Mouse (Mus musculus) heart, postnatal 36 days (tissue): ENCODE data around the gene Tgfb1. TPM values are rescaled to one million over a fixed set of nuclear protein-coding genes. Genes with fewer than 3 reads are reported as not detected.

Experiments used
- DNase-seq, 2 experiments: peaks; one replicate each; pipeline ENCODE4 v3.0.0; 2021 to 2022
- intact Hi-C: fragments of 180-260 bp; cut with DNase I; formaldehyde crosslinking; loops from one replicate; pipeline ENCODE4 v1.15.1; 2025
- total RNA-seq, 2 experiments: library from RNA; stranded (reverse); gene quantifications; 2 replicates each; pipeline ENCODE4 v1.2.3; 2021

The Tgfb1 gene
- total RNA-seq, 2 experiments from 2014 or later: 23.8 to 27.0 TPM

GRCm38 (mm10) chr7:25674297-25674696 lies 12.5 kb upstream of the Tgfb1 start:
- intact Hi-C loops: no loop called here
- no peak for DNase-seq

GRCm38 (mm10) chr7:25674719-25675300 lies 12.0 kb upstream of the Tgfb1 start, which contains the start of gene Tmem91:
Gene Tmem91, minus strand, starts transcription at chr7:25675166.
- DNase-seq: no peak
- intact Hi-C loops: no loop called here

GRCm38 (mm10) chr7:25675405-25675804 lies 11.4 kb upstream of the Tgfb1 start:
- DNase-seq: no peak
- intact Hi-C loops: no loop called here

GRCm38 (mm10) chr7:25676085-25676781 lies 10.6 kb upstream of the Tgfb1 start:
- peak; percentile 82 for DNase-seq
- intact Hi-C loops: loop anchor here (2.0 kb wide), 1 partner anchor 15 kb away; no protein-coding TSS in a partner anchor

- DNase-seq: no peak
- intact Hi-C loops: loop anchor here (2.0 kb wide), 1 partner anchor 16 kb away; no protein-coding TSS in a partner anchor
Observed at GRCm38 (mm10) chr7:25677013-25677412, 9.8 kb upstream of the Tgfb1 start.

- intact Hi-C loops: no loop called here
- no peak for DNase-seq
Observed at GRCm38 (mm10) chr7:25679971-25680370, 6.8 kb upstream of the Tgfb1 start.

- intact Hi-C loops: no loop called here
- DNase-seq: peak; percentile 98 to 99
Observed at GRCm38 (mm10) chr7:25680514-25681258, 6.1 kb upstream of the Tgfb1 start, which contains the start of gene B9d2. Gene B9d2, plus strand, starts transcription at chr7:25680780.

- intact Hi-C loops: no loop called here
Observed at GRCm38 (mm10) chr7:25681341-25682231, 5.2 kb upstream of the Tgfb1 start.

GRCm38 (mm10) chr7:25683474-25684180 lies 3.2 kb upstream of the Tgfb1 start:
- DNase-seq: no peak
- intact Hi-C loops: no loop called here

More at GRCm38 (mm10) chr7:25681341-25682231, 5.2 kb upstream of the Tgfb1 start:
- no peak for DNase-seq

- no peak for DNase-seq
- intact Hi-C loops: no loop called here
Observed at GRCm38 (mm10) chr7:25684659-25685058, 2.1 kb upstream of the Tgfb1 start.

- no peak for DNase-seq
- intact Hi-C loops: no loop called here
Observed at GRCm38 (mm10) chr7:25685926-25686470, 804 bp upstream of the Tgfb1 start.

GRCm38 (mm10) chr7:25687811-25688401 lies 1.1 kb downstream of the Tgfb1 start:
- intact Hi-C loops: loop anchor here (1.0 kb wide), 1 partner anchor 30 kb away; no protein-coding TSS in a partner anchor
- DNase-seq: peak; percentile 77 to 81

- intact Hi-C loops: loop anchor here (1.0 kb wide), 1 partner anchor 17 kb away; no protein-coding TSS in a partner anchor
- peak; percentile 76 to 80 for DNase-seq
Observed at GRCm38 (mm10) chr7:25688810-25689586, 2.2 kb downstream of the Tgfb1 start.

GRCm38 (mm10) chr7:25689603-25690021 lies 2.8 kb downstream of the Tgfb1 start:
- intact Hi-C loops: loop anchor here (1.0 kb wide), 1 partner anchor 17 kb away; no protein-coding TSS in a partner anchor
- DNase-seq: no peak

- no peak for DNase-seq
- intact Hi-C loops: no loop called here
Observed at GRCm38 (mm10) chr7:25690051-25690450, 3.2 kb downstream of the Tgfb1 start.

GRCm38 (mm10) chr7:25694104-25694503 lies 7.3 kb downstream of the Tgfb1 start:
- DNase-seq: no peak
- intact Hi-C loops: no loop called here

- intact Hi-C loops: loop anchor here (1.0 kb wide), 1 partner anchor 11 kb away; no protein-coding TSS in a partner anchor
- no peak for DNase-seq
Observed at GRCm38 (mm10) chr7:25699851-25700250, 13.0 kb downstream of the Tgfb1 start.

- intact Hi-C loops: no loop called here
- no peak for DNase-seq
Observed at GRCm38 (mm10) chr7:25700732-25701131, 13.9 kb downstream of the Tgfb1 start.
